Mouse (Mus musculus) kidney, adult 8-10 months (tissue): ENCODE measurements at regions not wholly inside any gene's neighbourhood (a gene's known extent, or its start where the extent isn't known, plus 50 kb on each side); places are given as distances from the start of the nearest gene placed in this dataset.

Experiments
- DNase-seq, 2 experiments: peaks; one replicate each; pipeline ENCODE4 v3.0.0; 2022

GRCm38 (mm10) chr11:117589422-117589821 lies 64.7 kb upstream of the Tnrc6c start:
- no peak for DNase-seq

GRCm38 (mm10) chr11:117592570-117592969 lies 61.5 kb upstream of the Tnrc6c start:
- no peak for DNase-seq

GRCm38 (mm10) chr11:117596201-117596600 lies 57.9 kb upstream of the Tnrc6c start:
- no peak for DNase-seq

- DNase-seq, result no peak
Observed at GRCm38 (mm10) chr11:117597754-117598153, 56.3 kb upstream of the Tnrc6c start.

- DNase-seq, result no peak
Observed at GRCm38 (mm10) chr11:117598170-117598583, 55.9 kb upstream of the Tnrc6c start.

- DNase-seq, result no peak
Observed at GRCm38 (mm10) chr11:117598610-117599009, 55.5 kb upstream of the Tnrc6c start.

GRCm38 (mm10) chr11:117599049-117599787 lies 54.9 kb upstream of the Tnrc6c start:
- DNase-seq, result no peak

- no peak for DNase-seq
Observed at GRCm38 (mm10) chr11:117599788-117600263, 54.3 kb upstream of the Tnrc6c start.

- DNase-seq, result no peak
Observed at GRCm38 (mm10) chr11:117601147-117601546, 52.9 kb upstream of the Tnrc6c start.

- DNase-seq, result no peak
Observed at GRCm38 (mm10) chr11:117604019-117604418, 50.1 kb upstream of the Tnrc6c start.
